20 mouse cellular contexts compared by ENCODE assay signal in genomic region chr11:75658996-75659750, GRCm38 (mm10). TPM values are rescaled to one million over a fixed set of nuclear protein-coding genes. Genes with fewer than 3 reads are reported as not detected.
DNase-seq lines count a peak whose midpoint lies in the region; ATAC-seq and TF ChIP-seq lines count a peak whose summit lies in the region.
"Had no signal": no experiment of that assay in that cellular context is flagged by ENCODE, and none has a peak within 500 bp of the region (broad histone marks: within the 10 kb centered on the region; RNA-seq: fewer than 3 reads in every experiment).

No protein-coding gene starts in this region.

- H3K79me2 ChIP-seq in macrophage (ENCODE audit: inconsistent target), result peaks cover 64% of the 10 kb centered on the region

- no peak for DNase-seq in gastrocnemius, adult 2 months
- no peak for DNase-seq in gastrocnemius, postnatal 14 days
- no peak for DNase-seq in liver, embryonic 13.5 days
- peak; percentile 65 for DNase-seq in adrenal gland, postnatal 14 days
- no peak for DNase-seq in thymus, postnatal 14 days
- DNase-seq in ovary, postnatal 14 days (ENCODE audit: low spot score), result no peak
- DNase-seq: cerebellum, adult 9-10 months; gastrocnemius, postnatal 25 days; kidney, adult 18-20 months; kidney, postnatal 10 days; lung, embryonic 14.5 days had no signal

- H3K4me3 ChIP-seq in gastrocnemius, adult 2 months, result no peak overlapping the region
- H3K4me3 ChIP-seq in liver, embryonic 13.5 days (replicated peaks), result no peak overlapping the region
- no peak overlapping the region for H3K4me3 ChIP-seq in liver, embryonic 12.5 days
- no peak overlapping the region for H3K4me3 ChIP-seq in macrophage (ENCODE audit: inconsistent target)
- H3K4me3 ChIP-seq: embryonic facial prominence, embryonic 10.5 days; forebrain, embryonic 12.5 days; heart, embryonic 12.5 days; midbrain, embryonic 15.5 days; stomach, embryonic 15.5 days had no signal

- peak overlapping the region; percentile 13; the same call in 1 of the 2 replicates for H3K27ac ChIP-seq in gastrocnemius, adult 2 months
- H3K27ac ChIP-seq in liver, embryonic 13.5 days, result 0 out of 2 replicates have a peak overlapping the region, but pooled peaks have one; percentile 3
- no peak overlapping the region for H3K27ac ChIP-seq in liver, embryonic 12.5 days
- 0 out of 2 replicates have a peak overlapping the region, but pooled peaks have one; percentile 10 for H3K27ac ChIP-seq in macrophage
- H3K27ac ChIP-seq: embryonic facial prominence, embryonic 10.5 days; forebrain, embryonic 12.5 days; hindbrain, postnatal 0 days; midbrain, embryonic 15.5 days; stomach, embryonic 15.5 days had no signal

- H3K4me1 ChIP-seq in liver, embryonic 13.5 days (replicated peaks), result peaks cover 43% of the 10 kb centered on the region
- peaks cover 46% of the 10 kb centered on the region for H3K4me1 ChIP-seq in liver, embryonic 12.5 days

- WGBS in liver, embryonic 13.5 days (ENCODE audit: insufficient replicate concordance), result 75% methylated on average over 14 of the region's 14 CpGs
- 78% methylated on average over 14 of the region's 14 CpGs for WGBS in liver, embryonic 12.5 days (ENCODE audit: insufficient replicate concordance)
- WGBS in macrophage (ENCODE audit: missing documents), result 64% methylated on average over 14 of the region's 14 CpGs

- no peak for TF ChIP-seq CTCF in gastrocnemius, adult 2 months (IDR thresholded peaks at IDR 0.05)

- H3K36me3 ChIP-seq in liver, embryonic 13.5 days, result peaks cover 66% of the 10 kb centered on the region
- H3K36me3 ChIP-seq in liver, embryonic 12.5 days, result peaks cover 69% of the 10 kb centered on the region
- H3K36me3 ChIP-seq in macrophage (ENCODE audit: inconsistent target), result peaks cover 60% of the 10 kb centered on the region
- H3K36me3 ChIP-seq: midbrain, embryonic 15.5 days had no signal

- intact Hi-C loops in gastrocnemius, adult 2 months (cut with DNase I), result no loop called here
- intact Hi-C loops in gastrocnemius, postnatal 14 days (cut with DNase I; ENCODE audit: low total_unique reads), result no loop called here

- ATAC-seq in liver, embryonic 13.5 days (ENCODE audit: low read depth), result no peak
- no peak for ATAC-seq in liver, embryonic 12.5 days
- ATAC-seq: hindbrain, postnatal 0 days; midbrain, embryonic 15.5 days had no signal

- H3K9me3 ChIP-seq in liver, embryonic 13.5 days (replicated peaks), result no peaks in the 10 kb centered on the region
- H3K9me3 ChIP-seq in liver, embryonic 12.5 days (replicated peaks), result no peaks in the 10 kb centered on the region
- H3K9me3 ChIP-seq: embryonic facial prominence, embryonic 10.5 days; forebrain, embryonic 12.5 days; heart, embryonic 12.5 days; midbrain, embryonic 15.5 days; stomach, embryonic 15.5 days had no signal

- H3K4me2 ChIP-seq in liver, embryonic 13.5 days, result no peak overlapping the region
- H3K4me2 ChIP-seq in liver, embryonic 12.5 days, result no peak overlapping the region
- H3K4me2 ChIP-seq: forebrain, embryonic 12.5 days; heart, embryonic 12.5 days; lung, embryonic 14.5 days; midbrain, embryonic 15.5 days; stomach, embryonic 15.5 days had no signal

- H3K27me3 ChIP-seq in liver, embryonic 13.5 days, result no peaks in the 10 kb centered on the region
- no peaks in the 10 kb centered on the region for H3K27me3 ChIP-seq in liver, embryonic 12.5 days (replicated peaks)
- H3K27me3 ChIP-seq: CH12.LX; heart, embryonic 12.5 days; stomach, embryonic 15.5 days had no signal

- H3K9ac ChIP-seq in liver, embryonic 13.5 days, result no peak overlapping the region
- no peak overlapping the region for H3K9ac ChIP-seq in liver, embryonic 12.5 days
- H3K9ac ChIP-seq: forebrain, embryonic 12.5 days; heart, embryonic 12.5 days; lung, embryonic 14.5 days; midbrain, embryonic 15.5 days; stomach, embryonic 15.5 days had no signal

RNA-seq across cellular contexts. Expression of gene Myo1c, which starts 8.9 kb away (rescaled TPM):
- total RNA-seq in gastrocnemius, adult 2 months (2021), result 10 to 100 TPM; 34.1 to 43.9 TPM
- 10 to 100 TPM; 50.5 to 51.8 TPM for total RNA-seq in gastrocnemius, postnatal 14 days (2021)
- 18.3 and 23.0 TPM in 2 replicates for polyA plus RNA-seq in liver, embryonic 13.5 days (2015; fragmentation: Nextera tagmentation; extraction: Ambion mirVana)
- 34.6 and 35.5 TPM in 2 replicates for polyA plus RNA-seq in liver, embryonic 12.5 days (2016; fragmentation: Nextera tagmentation; extraction: Ambion mirVana)
- 148 and 155 TPM in 2 replicates for total RNA-seq in adrenal gland, postnatal 14 days (2021)
- total RNA-seq in macrophage (2018; cell fraction: chromatin; rRNA removed), result 100 to 1,000 TPM; 148 to 797 (median 256) TPM
- total RNA-seq in macrophage (2018; cell fraction: cytosol; rRNA removed), result 100 to 1,000 TPM in 2 of 26 experiments, 10 to 100 TPM in 24; 62.7 to 107 (median 85.7) TPM
- total RNA-seq in macrophage (2018; cell fraction: nucleus; rRNA removed), result 100 to 1,000 TPM in 23 of 26 experiments, 10 to 100 TPM in 3; 87.8 to 217 (median 136) TPM
- polyA plus RNA-seq in macrophage (2018), result 62.9 to 77.4 TPM (median 64.6 TPM) in 3 replicates

RNA-seq across cellular contexts. Expression of gene Crk, which starts 19.9 kb away (rescaled TPM):
- 10 to 100 TPM; 53.4 to 64.3 TPM for total RNA-seq in gastrocnemius, adult 2 months (2021)
- 10 to 100 TPM; 44.6 to 45.4 TPM for total RNA-seq in gastrocnemius, postnatal 14 days (2021)
- polyA plus RNA-seq in liver, embryonic 13.5 days (2015; fragmentation: Nextera tagmentation; extraction: Ambion mirVana), result 37.1 and 41.6 TPM in 2 replicates
- 50.2 and 53.6 TPM in 2 replicates for polyA plus RNA-seq in liver, embryonic 12.5 days (2016; fragmentation: Nextera tagmentation; extraction: Ambion mirVana)
- 100 and 101 TPM in 2 replicates for total RNA-seq in adrenal gland, postnatal 14 days (2021)
- 100 to 1,000 TPM; 135 to 258 (median 172) TPM for total RNA-seq in macrophage (2018; cell fraction: chromatin; rRNA removed)
- total RNA-seq in macrophage (2018; cell fraction: cytosol; rRNA removed), result 100 to 1,000 TPM in 3 of 26 experiments, 10 to 100 TPM in 23; 72.1 to 124 (median 81.7) TPM
- total RNA-seq in macrophage (2018; cell fraction: nucleus; rRNA removed), result 100 to 1,000 TPM in 25 of 26 experiments, 10 to 100 TPM in 1; 97.0 to 221 (median 127) TPM
- 52.3 to 73.1 TPM (median 60.5 TPM) in 3 replicates for polyA plus RNA-seq in macrophage (2018)

RNA-seq across cellular contexts. Expression of gene Inpp5k, which starts 28.4 kb away (rescaled TPM):
- total RNA-seq in gastrocnemius, adult 2 months (2021), result 10 to 100 TPM; 25.9 to 27.4 TPM
- 10 to 100 TPM; 17.0 to 23.0 TPM for total RNA-seq in gastrocnemius, postnatal 14 days (2021)
- polyA plus RNA-seq in liver, embryonic 13.5 days (2015; fragmentation: Nextera tagmentation; extraction: Ambion mirVana), result 12.9 and 13.9 TPM in 2 replicates
- polyA plus RNA-seq in liver, embryonic 12.5 days (2016; fragmentation: Nextera tagmentation; extraction: Ambion mirVana), result 15.0 and 15.8 TPM in 2 replicates
- total RNA-seq in adrenal gland, postnatal 14 days (2021), result 32.3 and 41.8 TPM in 2 replicates
- total RNA-seq in macrophage (2018; cell fraction: chromatin; rRNA removed), result 100 to 1,000 TPM in 17 of 26 experiments, 10 to 100 TPM in 9; 32.1 to 200 (median 143) TPM
- 10 to 100 TPM; 29.2 to 51.8 (median 41.0) TPM for total RNA-seq in macrophage (2018; cell fraction: cytosol; rRNA removed)
- total RNA-seq in macrophage (2018; cell fraction: nucleus; rRNA removed), result 100 to 1,000 TPM in 12 of 26 experiments, 10 to 100 TPM in 14; 30.5 to 167 (median 94.2) TPM
- 20.3 to 48.0 TPM (median 38.4 TPM) in 3 replicates for polyA plus RNA-seq in macrophage (2018)
